Mouse (Mus musculus) hindbrain, embryonic 13.5 days (tissue): ENCODE results near the gene Rps19. TPM values are rescaled to one million over a fixed set of nuclear protein-coding genes. Genes with fewer than 3 reads are reported as not detected.
"Not testable (repeated sequence)": the region's sequence is repeated elsewhere in the genome, so short reads cannot be mapped to it uniquely, and the experiment has no call there.

Experiments
- ATAC-seq: fragments of 200-750 bp; cut with Nextera tagmentation; 2 replicates; pipeline ENCODE4 v1.8.0; 2017; ENCODE audit warnings: moderate TSS enrichment; ENCODE audit not compliant: low FRiP score
- H3K27ac ChIP-seq: fragments of 300-500 bp; sonication (generic); 2 replicates; pipeline ENCODE4 v1.5.1; 2015; ENCODE audit warnings: inconsistent platforms, mild to moderate bottlenecking, moderate library complexity
- H3K27me3 ChIP-seq: fragments of 300-500 bp; sonication (generic); 2 replicates; pipeline ENCODE4 v1.6.1; 2015; ENCODE audit warnings: mild to moderate bottlenecking, inconsistent platforms
- H3K36me3 ChIP-seq: fragments of 300-500 bp; sonication (generic); 2 replicates; pipeline ENCODE4 v1.6.1; 2015; ENCODE audit warnings: mild to moderate bottlenecking, inconsistent platforms
- H3K4me1 ChIP-seq: fragments of 300-500 bp; sonication (generic); replicated peaks from 2 replicates; pipeline ENCODE4 v1.6.1; 2015; ENCODE audit warnings: inconsistent platforms
- H3K4me2 ChIP-seq: fragments of 300-500 bp; sonication (generic); 2 replicates; pipeline ENCODE4 v1.6.1; 2015; ENCODE audit warnings: inconsistent platforms, mild to moderate bottlenecking, moderate library complexity
- H3K4me3 ChIP-seq: fragments of 300-500 bp; sonication (generic); 2 replicates; pipeline ENCODE4 v1.5.1; 2015; ENCODE audit warnings: mild to moderate bottlenecking, inconsistent platforms
- H3K9ac ChIP-seq: fragments of 300-500 bp; sonication (generic); 2 replicates; pipeline ENCODE4 v1.6.1; 2015; ENCODE audit warnings: mild to moderate bottlenecking, inconsistent platforms
- H3K9me3 ChIP-seq: fragments of 300-500 bp; sonication (generic); 2 replicates; pipeline ENCODE4 v1.6.1; 2016; ENCODE audit warnings: inconsistent platforms
- WGBS: fragments of 180-500 bp; shearing (Covaris S2); methylation state at CpG from one replicate; pipeline ENCODE4 v1.1.7; 2015; 5-methylcytosine and 5-hydroxymethylcytosine counted together
- polyA plus RNA-seq: library from polyadenylated mRNA; unstranded; fragments of >200 nt; fragmentation: Nextera tagmentation; extraction: Ambion mirVana; gene quantifications from 2 replicates; pipeline ENCODE4 v1.2.1, GENCODE M21; 2015

The Rps19 gene
- polyA plus RNA-seq, 1 experiment from 2014 or later, result 1,338 TPM

DNA sequence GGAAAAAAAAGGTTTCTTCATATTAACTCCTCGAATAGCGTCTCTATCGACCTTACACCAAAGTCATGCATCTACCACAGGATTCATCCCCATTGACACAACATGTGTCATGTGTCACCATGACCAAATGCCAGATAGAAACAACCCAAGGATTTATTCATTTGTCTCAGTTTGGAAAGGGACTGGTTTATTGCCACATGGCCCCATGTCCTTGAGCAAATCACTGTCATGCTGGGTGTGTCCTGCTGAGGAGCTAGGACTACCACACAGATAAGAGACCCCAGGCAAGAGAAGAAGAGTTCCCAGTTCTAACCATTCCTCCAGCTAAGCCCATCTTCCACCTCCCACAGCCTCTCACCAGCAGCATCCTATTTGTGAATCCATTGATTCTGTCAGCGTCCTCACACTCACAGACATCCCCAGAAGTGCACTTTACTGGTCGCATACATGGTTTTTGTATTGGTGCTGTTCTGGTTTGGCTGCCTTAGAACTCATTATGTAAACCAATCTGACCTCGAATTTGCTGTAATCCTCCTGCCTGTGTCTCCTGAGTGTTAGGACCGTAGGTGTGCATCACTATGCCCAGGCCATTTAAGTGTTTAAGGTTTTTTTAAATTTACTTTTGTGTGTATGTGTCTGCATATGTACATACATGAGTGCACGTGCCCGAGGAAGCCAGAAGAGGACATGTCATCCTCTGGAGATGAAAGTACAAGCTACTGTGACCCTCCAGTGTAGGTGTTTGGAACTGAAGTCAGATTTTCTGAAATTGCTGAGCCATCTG lies 1.6 kb upstream of the Rps19 start:
- Histone ChIP-seq H3K9ac (no peak overlapping the region), H3K9me3 (no peaks in the 10 kb centered on the region), H3K4me3 (no peak overlapping the region), H3K4me2 (no peak overlapping the region), H3K27me3 (no peaks in the 10 kb centered on the region), H3K27ac (no peak overlapping the region), H3K4me1 (peaks cover 26% of the 10 kb centered on the region), H3K36me3 (peaks cover 20% of the 10 kb centered on the region)
- no peak for ATAC-seq
- WGBS, result 96% methylated on average over 9 of the region's 9 CpGs

DNA sequence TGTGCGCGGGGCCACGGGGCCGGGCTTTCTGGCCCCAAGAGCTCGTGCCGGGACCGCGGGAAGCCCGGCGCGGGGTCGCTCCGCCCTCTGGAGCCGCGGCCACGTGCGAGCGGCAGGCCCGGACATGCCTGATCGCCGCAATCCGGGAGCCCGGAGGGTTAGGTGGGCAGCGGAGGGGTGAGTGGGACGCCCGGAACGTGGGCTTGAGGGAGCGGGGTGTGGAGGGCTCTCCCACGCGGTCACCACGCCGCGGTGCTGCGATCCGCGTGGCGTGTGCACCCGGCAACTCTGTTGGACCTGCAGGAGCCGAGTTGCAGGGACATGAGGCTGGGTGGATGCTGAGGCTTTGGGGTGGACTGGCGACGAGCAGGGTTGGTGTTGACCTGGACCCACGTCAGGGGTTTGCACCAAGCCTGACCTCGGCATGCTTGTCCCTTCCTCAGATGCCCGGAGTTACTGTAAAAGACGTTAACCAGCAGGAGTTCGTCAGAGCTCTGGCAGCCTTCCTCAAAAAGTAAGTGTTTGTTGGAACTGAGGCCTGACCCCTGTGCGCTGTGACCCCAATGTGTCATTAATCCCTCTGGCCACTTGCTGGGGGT lies 621 bp downstream of the Rps19 start:
- H3K27me3 ChIP-seq, result no peaks in the 10 kb centered on the region
- peak overlapping the region; percentile 100 for H3K9ac ChIP-seq
- peak overlapping the region; percentile 96 for H3K4me3 ChIP-seq
- H3K9me3 ChIP-seq, result no peaks in the 10 kb centered on the region
- WGBS, result 1% methylated on average over 46 of the region's 47 CpGs
- peaks cover 33% of the 10 kb centered on the region for H3K4me1 ChIP-seq
- peaks cover 42% of the 10 kb centered on the region for H3K36me3 ChIP-seq
- H3K4me2 ChIP-seq, result peak overlapping the region; percentile 89
- ATAC-seq, result peak; percentile 9; the same call in 1 of the 2 replicates
- H3K27ac ChIP-seq, result peak overlapping the region; percentile 91

GRCm38 (mm10) chr7:24885468-24886307 lies 1.5 kb downstream of the Rps19 start:
- no peak for ATAC-seq
- 45% methylated on average over 12 of the region's 12 CpGs for WGBS
- peaks cover 49% of the 10 kb centered on the region for H3K36me3 ChIP-seq

GRCm38 (mm10) chr7:24886308-24886633 lies 2.1 kb downstream of the Rps19 start:
- H3K27me3 ChIP-seq, result no peaks in the 10 kb centered on the region
- peak overlapping the region; percentile 100 for H3K9ac ChIP-seq
- H3K4me2 ChIP-seq, result peak overlapping the region; percentile 89
- H3K36me3 ChIP-seq, result peaks cover 54% of the 10 kb centered on the region
- H3K4me3 ChIP-seq, result peak overlapping the region; percentile 96
- peaks cover 33% of the 10 kb centered on the region for H3K4me1 ChIP-seq
- no peak overlapping the region for H3K27ac ChIP-seq
- H3K9me3 ChIP-seq, result no peaks in the 10 kb centered on the region
- no peak for ATAC-seq
- WGBS, result 76% methylated on average over 4 of the region's 4 CpGs

More at GRCm38 (mm10) chr7:24885468-24886307, 1.5 kb downstream of the Rps19 start:
- Histone ChIP-seq H3K4me3 (peak overlapping the region; percentile 96), H3K9ac (peak overlapping the region; percentile 100), H3K27me3 (no peaks in the 10 kb centered on the region), H3K4me1 (peaks cover 33% of the 10 kb centered on the region), H3K27ac (no peak overlapping the region), H3K9me3 (no peaks in the 10 kb centered on the region), H3K4me2 (peak overlapping the region; percentile 89)

DNA sequence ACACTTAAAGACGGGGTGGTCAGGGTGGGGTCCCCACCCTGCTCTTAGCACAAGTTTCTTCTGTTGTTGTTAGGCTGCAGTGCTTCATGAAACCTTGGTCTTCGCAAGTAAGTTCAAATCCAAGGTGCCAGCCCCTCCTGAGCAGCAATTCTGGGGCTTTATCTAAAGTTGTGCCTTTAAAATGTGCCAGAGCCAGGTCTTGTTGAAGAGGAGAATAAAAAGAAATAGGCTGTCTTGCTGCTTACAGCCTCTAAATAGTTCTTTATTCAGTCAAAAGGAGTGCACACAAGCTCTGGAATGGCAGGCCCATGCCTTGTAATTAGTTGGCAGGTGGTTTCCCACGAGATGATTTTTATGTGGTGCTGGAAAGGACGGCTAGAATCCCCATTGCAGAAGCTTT lies 2.9 kb downstream of the Rps19 start:
- WGBS, result 78% methylated on average over 4 of the region's 4 CpGs
- Histone ChIP-seq H3K27ac (0 out of 2 replicates have a peak overlapping the region, but pooled peaks have one; percentile 12), H3K36me3 (peaks cover 54% of the 10 kb centered on the region), H3K4me2 (no peak overlapping the region; the same call in 1 of the 2 replicates), H3K4me1 (peaks cover 33% of the 10 kb centered on the region), H3K9me3 (no peaks in the 10 kb centered on the region), H3K27me3 (no peaks in the 10 kb centered on the region), H3K4me3 (no peak overlapping the region), H3K9ac (peak overlapping the region; percentile 51; the same call in 1 of the 2 replicates)
- ATAC-seq, result no peak

DNA sequence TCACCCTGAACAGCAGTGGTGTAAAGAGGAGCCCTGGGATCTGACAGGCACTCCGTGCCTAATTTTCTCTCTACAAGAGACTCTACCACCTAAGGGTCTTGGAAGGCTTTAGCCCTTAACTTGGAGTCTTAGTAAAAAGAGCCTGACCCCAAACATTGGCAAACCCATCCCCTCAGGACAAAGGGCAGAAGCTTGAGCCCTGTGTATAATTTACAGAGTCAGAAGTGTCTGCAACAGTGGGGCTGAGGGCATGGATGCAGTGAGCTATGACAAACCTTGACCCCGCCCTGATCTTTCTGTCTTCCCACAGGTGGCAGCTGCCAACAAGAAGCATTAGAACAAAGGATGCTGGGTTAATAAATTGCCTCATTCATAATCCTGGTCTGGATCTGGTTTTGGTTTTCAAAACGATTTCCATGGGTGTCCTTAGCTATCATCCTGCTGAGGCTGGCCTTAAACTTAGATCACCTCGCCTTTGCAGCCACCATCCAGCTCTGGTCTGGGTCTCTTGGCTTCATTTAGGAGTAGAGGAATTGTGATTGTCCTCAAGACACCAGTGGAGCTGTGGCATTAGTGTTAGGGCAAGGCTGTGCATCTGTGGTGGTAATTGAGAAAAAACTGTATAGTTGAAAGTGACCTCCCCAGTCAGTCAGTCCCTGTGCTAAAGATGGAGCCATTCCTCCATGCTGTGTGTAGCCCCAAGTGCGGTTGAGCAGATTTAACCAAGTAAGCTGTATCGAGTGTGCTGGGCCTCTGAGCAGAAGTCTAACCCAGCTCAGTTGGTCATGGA lies 5.5 kb downstream of the Rps19 start:
- no peak overlapping the region for H3K27ac ChIP-seq

GRCm38 (mm10) chr7:24890281-24891216 lies 6.4 kb downstream of the Rps19 start:
- Histone ChIP-seq H3K4me1 (peaks cover 27% of the 10 kb centered on the region), H3K36me3 (peaks cover 54% of the 10 kb centered on the region), H3K4me2 (no peak overlapping the region), H3K4me3 (no peak overlapping the region), H3K9me3 (no peaks in the 10 kb centered on the region), H3K27ac (no peak overlapping the region), H3K27me3 (no peaks in the 10 kb centered on the region), H3K9ac (no peak overlapping the region)
- WGBS, result 34% methylated on average over 10 of the region's 10 CpGs
- ATAC-seq, result peak; percentile 59

More for the DNA sequence above, 5.5 kb downstream of the Rps19 start:
- no peak overlapping the region for H3K4me2 ChIP-seq
- H3K4me3 ChIP-seq, result no peak overlapping the region
- no peaks in the 10 kb centered on the region for H3K9me3 ChIP-seq
- no peaks in the 10 kb centered on the region for H3K27me3 ChIP-seq
- WGBS, result 81% methylated on average over 6 of the region's 6 CpGs
- peaks cover 33% of the 10 kb centered on the region for H3K4me1 ChIP-seq
- H3K36me3 ChIP-seq, result peaks cover 54% of the 10 kb centered on the region
- ATAC-seq, result no peak
- no peak overlapping the region for H3K9ac ChIP-seq

- Histone ChIP-seq H3K27ac (no peak overlapping the region), H3K9me3 (no peaks in the 10 kb centered on the region), H3K4me2 (no peak overlapping the region), H3K4me3 (no peak overlapping the region), H3K4me1 (peaks cover 18% of the 10 kb centered on the region), H3K27me3 (no peaks in the 10 kb centered on the region), H3K36me3 (peaks cover 45% of the 10 kb centered on the region), H3K9ac (no peak overlapping the region)
- no peak for ATAC-seq
- 82% methylated on average over 3 of the region's 3 CpGs for WGBS
Measured at GRCm38 (mm10) chr7:24891241-24892124, 7.3 kb downstream of the Rps19 start.

- H3K9me3 ChIP-seq, result no peaks in the 10 kb centered on the region
- ATAC-seq, result no peak
- H3K27ac ChIP-seq, result no peak overlapping the region
- peaks cover 11% of the 10 kb centered on the region for H3K4me1 ChIP-seq
- peaks cover 38% of the 10 kb centered on the region for H3K36me3 ChIP-seq
- H3K4me3 ChIP-seq, result no peak overlapping the region
- 72% methylated on average over 2 of the region's 2 CpGs for whole genome bisulfite sequencing
- H3K27me3 ChIP-seq, result no peaks in the 10 kb centered on the region
- H3K4me2 ChIP-seq, result no peak overlapping the region
- H3K9ac ChIP-seq, result no peak overlapping the region
Measured at GRCm38 (mm10) chr7:24892125-24892583, 8.0 kb downstream of the Rps19 start.

- not testable (repeated sequence) for H3K27me3 ChIP-seq, H3K27ac ChIP-seq, H3K4me1 ChIP-seq, ATAC-seq, H3K9me3 ChIP-seq, H3K4me2 ChIP-seq, H3K4me3 ChIP-seq, H3K9ac ChIP-seq, H3K36me3 ChIP-seq
- WGBS, result 86% methylated on average over 2 of the region's 2 CpGs
Measured at GRCm38 (mm10) chr7:24895749-24896148, 11.6 kb downstream of the Rps19 start.
